Mouse (Mus musculus) midbrain, embryonic 13.5 days (tissue): Measurements from ENCODE around the gene Arhgef17. TPM values are rescaled to one million over a fixed set of nuclear protein-coding genes. Genes with fewer than 3 reads are reported as not detected.
A peak's percentile ranks its signal among the peaks of the same experiment; 100 is the strongest.

ENCODE experiments used
- ATAC-seq: fragments of 200-750 bp; cut with Nextera tagmentation; 2 replicates; pipeline ENCODE4 v1.8.0; 2017; ENCODE audit warnings: mild to moderate bottlenecking, moderate TSS enrichment, moderate library complexity
- H3K27ac ChIP-seq: fragments of 300-500 bp; sonication (generic); 2 replicates; pipeline ENCODE4 v1.5.1; 2015; ENCODE audit warnings: inconsistent platforms, mild to moderate bottlenecking, moderate library complexity
- H3K27me3 ChIP-seq: fragments of 300-500 bp; sonication (generic); 2 replicates; pipeline ENCODE4 v1.6.1; 2015; ENCODE audit warnings: mild to moderate bottlenecking, inconsistent platforms
- H3K36me3 ChIP-seq: fragments of 300-500 bp; sonication (generic); 2 replicates; pipeline ENCODE4 v1.6.1; 2015; ENCODE audit warnings: mild to moderate bottlenecking, inconsistent platforms
- H3K4me1 ChIP-seq: fragments of 300-500 bp; sonication (generic); replicated peaks from 2 replicates; pipeline ENCODE4 v1.6.1; 2015; ENCODE audit warnings: inconsistent platforms
- H3K4me2 ChIP-seq: fragments of 300-500 bp; sonication (generic); replicated peaks from 2 replicates; pipeline ENCODE4 v1.6.1; 2015; ENCODE audit warnings: moderate library complexity, mild to moderate bottlenecking, inconsistent platforms
- H3K4me3 ChIP-seq: fragments of 300-500 bp; sonication (generic); replicated peaks from 2 replicates; pipeline ENCODE4 v1.5.1; 2015; ENCODE audit warnings: mild to moderate bottlenecking, inconsistent platforms
- H3K9ac ChIP-seq: fragments of 300-500 bp; sonication (generic); replicated peaks from 2 replicates; pipeline ENCODE4 v1.6.1; 2015; ENCODE audit warnings: mild to moderate bottlenecking, inconsistent platforms
- H3K9me3 ChIP-seq: fragments of 300-500 bp; sonication (generic); 2 replicates; pipeline ENCODE4 v1.6.1; 2016; ENCODE audit warnings: mild to moderate bottlenecking, inconsistent platforms
- WGBS: fragments of 180-500 bp; shearing (Covaris S2); methylation state at CpG from one replicate; pipeline ENCODE4 v1.1.7; 2015; 5-methylcytosine and 5-hydroxymethylcytosine counted together
- polyA plus RNA-seq: library from polyadenylated mRNA; unstranded; fragments of >200 nt; fragmentation: Nextera tagmentation; extraction: Ambion mirVana; gene quantifications from 2 replicates; pipeline ENCODE4 v1.2.1, GENCODE M21; 2015

Gene Arhgef17
- polyA plus RNA-seq, 1 experiment from 2014 or later = 5.9 TPM

GRCm38 (mm10) chr7:100938106-100938505, 6.2 kb upstream of the Arhgef17 start:
- WGBS = 88% methylated on average over 16 of the region's 16 CpGs
- Histone ChIP-seq H3K4me3 (no peak overlapping the region), H3K9ac (no peak overlapping the region), H3K36me3 (no peaks in the 10 kb centered on the region), H3K4me2 (no peak overlapping the region), H3K9me3 (no peaks in the 10 kb centered on the region), H3K27ac (no peak overlapping the region), H3K27me3 (peaks cover 15% of the 10 kb centered on the region), H3K4me1 (0 out of 2 replicates have a peak, but pooled peaks cover 5% of the 10 kb centered on the region)
- no peak for ATAC-seq

- Histone ChIP-seq H3K27me3 (peaks cover 21% of the 10 kb centered on the region), H3K4me1 (peaks cover 1% of the 10 kb centered on the region), H3K9ac (no peak overlapping the region), H3K9me3 (no peaks in the 10 kb centered on the region), H3K27ac (no peak overlapping the region), H3K4me2 (no peak overlapping the region), H3K4me3 (no peak overlapping the region), H3K36me3 (no peaks in the 10 kb centered on the region)
- 87% methylated on average over 3 of the region's 3 CpGs for WGBS
- no peak for ATAC-seq
These were observed 5.6 kb upstream of the Arhgef17 start for GRCm38 (mm10) chr7:100937481-100937880.

- H3K9ac ChIP-seq = no peak overlapping the region
- no peak overlapping the region for H3K4me2 ChIP-seq
- no peak for ATAC-seq
- no peak overlapping the region for H3K27ac ChIP-seq
- no peaks in the 10 kb centered on the region for H3K9me3 ChIP-seq
- H3K4me1 ChIP-seq = peaks cover 35% of the 10 kb centered on the region
- H3K27me3 ChIP-seq = peaks cover 60% of the 10 kb centered on the region
- H3K36me3 ChIP-seq = no peaks in the 10 kb centered on the region
- no peak overlapping the region for H3K4me3 ChIP-seq
These were observed 1.6 kb upstream of the Arhgef17 start for GRCm38 (mm10) chr7:100933520-100933919.

- H3K27ac ChIP-seq = peak overlapping the region; percentile 44; the same call in 1 of the 2 replicates
These were observed 637 bp upstream of the Arhgef17 start for GRCm38 (mm10) chr7:100932481-100933007.

GRCm38 (mm10) chr7:100931316-100931925, 486 bp downstream of the Arhgef17 start:
- ATAC-seq = peak; percentile 9
- Histone ChIP-seq H3K36me3 (no peaks in the 10 kb centered on the region), H3K4me2 (peak overlapping the region; percentile 81), H3K27ac (peak overlapping the region; percentile 82), H3K9me3 (no peaks in the 10 kb centered on the region), H3K27me3 (peaks cover 64% of the 10 kb centered on the region), H3K4me3 (peak overlapping the region; percentile 53), H3K4me1 (peaks cover 56% of the 10 kb centered on the region), H3K9ac (peak overlapping the region; percentile 77)
- whole genome bisulfite sequencing = under 1% methylated on average over 70 of the region's 73 CpGs

More at GRCm38 (mm10) chr7:100932481-100933007, 637 bp upstream of the Arhgef17 start:
- no peaks in the 10 kb centered on the region for H3K36me3 ChIP-seq
- peak overlapping the region; percentile 77; the same call in 1 of the 2 replicates for H3K9ac ChIP-seq
- H3K4me2 ChIP-seq = peak overlapping the region; percentile 81
- peak overlapping the region; percentile 53 for H3K4me3 ChIP-seq
- no peaks in the 10 kb centered on the region for H3K9me3 ChIP-seq
- H3K27me3 ChIP-seq = peaks cover 64% of the 10 kb centered on the region
- peak; percentile 82 for ATAC-seq
- H3K4me1 ChIP-seq = peaks cover 45% of the 10 kb centered on the region
- 2% methylated on average over 26 of the region's 27 CpGs for WGBS

GRCm38 (mm10) chr7:100930619-100931315, 1.1 kb downstream of the Arhgef17 start:
- WGBS = 4% methylated on average over 52 of the region's 53 CpGs
- Histone ChIP-seq H3K9me3 (no peaks in the 10 kb centered on the region), H3K9ac (peak overlapping the region; percentile 77), H3K4me2 (peak overlapping the region; percentile 81), H3K36me3 (no peaks in the 10 kb centered on the region), H3K4me1 (peaks cover 63% of the 10 kb centered on the region), H3K27me3 (peaks cover 64% of the 10 kb centered on the region), H3K27ac (no peak overlapping the region), H3K4me3 (peak overlapping the region; percentile 53)
- no peak for ATAC-seq

- no peaks in the 10 kb centered on the region for H3K9me3 ChIP-seq
- H3K4me2 ChIP-seq = peak overlapping the region; percentile 81
- no peak overlapping the region for H3K9ac ChIP-seq
- no peaks in the 10 kb centered on the region for H3K36me3 ChIP-seq
- ATAC-seq = no peak
- H3K4me3 ChIP-seq = peak overlapping the region; percentile 53; the same call in 1 of the 2 replicates
- H3K27me3 ChIP-seq = peaks cover 64% of the 10 kb centered on the region
- 85% methylated on average over 19 of the region's 19 CpGs for WGBS
- H3K4me1 ChIP-seq = peaks cover 73% of the 10 kb centered on the region
- no peak overlapping the region for H3K27ac ChIP-seq
These were observed 2.1 kb downstream of the Arhgef17 start for GRCm38 (mm10) chr7:100929639-100930303.

- Histone ChIP-seq H3K4me2 (peak overlapping the region; percentile 81), H3K4me3 (peak overlapping the region; percentile 23), H3K36me3 (no peaks in the 10 kb centered on the region), H3K27ac (no peak overlapping the region), H3K9me3 (no peaks in the 10 kb centered on the region), H3K9ac (peak overlapping the region; percentile 32; the same call in 1 of the 2 replicates), H3K4me1 (peaks cover 80% of the 10 kb centered on the region), H3K27me3 (peaks cover 53% of the 10 kb centered on the region)
- no peak for ATAC-seq
- 70% methylated on average over 9 of the region's 9 CpGs for WGBS
These were observed 3.5 kb downstream of the Arhgef17 start for GRCm38 (mm10) chr7:100928456-100928855.

GRCm38 (mm10) chr7:100927287-100928000, 4.5 kb downstream of the Arhgef17 start:
- Histone ChIP-seq H3K9me3 (no peaks in the 10 kb centered on the region), H3K4me2 (peak overlapping the region; percentile 81), H3K4me3 (peak overlapping the region; percentile 23), H3K9ac (peak overlapping the region; percentile 49), H3K36me3 (no peaks in the 10 kb centered on the region), H3K27ac (no peak overlapping the region), H3K4me1 (peaks cover 78% of the 10 kb centered on the region), H3K27me3 (peaks cover 43% of the 10 kb centered on the region)
- WGBS = 31% methylated on average over 7 of the region's 7 CpGs
- ATAC-seq = no peak

GRCm38 (mm10) chr7:100926311-100926923, 5.5 kb downstream of the Arhgef17 start:
- Histone ChIP-seq H3K9me3 (no peaks in the 10 kb centered on the region), H3K4me2 (peak overlapping the region; percentile 81), H3K4me1 (peaks cover 68% of the 10 kb centered on the region), H3K4me3 (peak overlapping the region; percentile 23), H3K27me3 (peaks cover 33% of the 10 kb centered on the region), H3K36me3 (no peaks in the 10 kb centered on the region), H3K9ac (0 out of 2 replicates have a peak overlapping the region, but pooled peaks have one; percentile 49), H3K27ac (no peak overlapping the region)
- ATAC-seq = no peak
- 27% methylated on average over 12 of the region's 12 CpGs for WGBS
